Mouse (Mus musculus): ENCODE data around the gene Scg5. TPM values are rescaled to one million over a fixed set of nuclear protein-coding genes. Genes with fewer than 3 reads are reported as not detected.

Gene Scg5
- total RNA-seq, 4 experiments from 2014 or later: 48.4 to 89.5 (median 64.1) TPM

GRCm38 (mm10) chr2:113805765-113806164, 23.2 kb downstream of the Scg5 start:
- DNase-seq: no peak

- no peak for DNase-seq
Measured at GRCm38 (mm10) chr2:113803753-113804152, 25.2 kb downstream of the Scg5 start.

- no peak for DNase-seq
Measured at GRCm38 (mm10) chr2:113800846-113801245, 28.1 kb downstream of the Scg5 start.

GRCm38 (mm10) chr2:113798605-113799004, 30.3 kb downstream of the Scg5 start:
- no peak for DNase-seq

- no peak for DNase-seq
Measured at GRCm38 (mm10) chr2:113795186-113795585, 33.7 kb downstream of the Scg5 start.

- DNase-seq: no peak
Measured at GRCm38 (mm10) chr2:113793521-113793920, 35.4 kb downstream of the Scg5 start.

- no peak for DNase-seq
Measured at GRCm38 (mm10) chr2:113788821-113789387, 40.0 kb downstream of the Scg5 start.

- DNase-seq: no peak
Measured at GRCm38 (mm10) chr2:113787882-113788281, 41.0 kb downstream of the Scg5 start.

GRCm38 (mm10) chr2:113784851-113785250, 44.1 kb downstream of the Scg5 start:
- DNase-seq: no peak

GRCm38 (mm10) chr2:113781521-113781920, 47.4 kb downstream of the Scg5 start:
- DNase-seq: no peak

GRCm38 (mm10) chr2:113781107-113781506, 47.8 kb downstream of the Scg5 start:
- no peak for DNase-seq

GRCm38 (mm10) chr2:113779336-113779735, 49.6 kb downstream of the Scg5 start:
- DNase-seq: no peak

- DNase-seq: no peak
Measured at GRCm38 (mm10) chr2:113778036-113778435, 50.9 kb downstream of the Scg5 start.

- no peak for DNase-seq
Measured at GRCm38 (mm10) chr2:113776297-113776696, 52.6 kb downstream of the Scg5 start.

- DNase-seq: no peak
Measured at GRCm38 (mm10) chr2:113774150-113774805, 54.6 kb downstream of the Scg5 start.

GRCm38 (mm10) chr2:113768541-113769303, 60.2 kb downstream of the Scg5 start:
- no peak for DNase-seq

GRCm38 (mm10) chr2:113765885-113766284, 63.0 kb downstream of the Scg5 start:
- no peak for DNase-seq

GRCm38 (mm10) chr2:113764968-113765367, 64.0 kb downstream of the Scg5 start:
- DNase-seq: no peak

GRCm38 (mm10) chr2:113758311-113759161, 70.4 kb downstream of the Scg5 start, which contains the start of gene Grem1:
Grem1 (minus strand) TSS chr2:113758646.
- DNase-seq: no peak

GRCm38 (mm10) chr2:113757525-113758310, 71.2 kb downstream of the Scg5 start:
- no peak for DNase-seq

GRCm38 (mm10) chr2:113756924-113757524, 71.9 kb downstream of the Scg5 start:
- DNase-seq: no peak
